9 mouse cellular contexts compared by ENCODE assay signal in the genomic region with DNA sequence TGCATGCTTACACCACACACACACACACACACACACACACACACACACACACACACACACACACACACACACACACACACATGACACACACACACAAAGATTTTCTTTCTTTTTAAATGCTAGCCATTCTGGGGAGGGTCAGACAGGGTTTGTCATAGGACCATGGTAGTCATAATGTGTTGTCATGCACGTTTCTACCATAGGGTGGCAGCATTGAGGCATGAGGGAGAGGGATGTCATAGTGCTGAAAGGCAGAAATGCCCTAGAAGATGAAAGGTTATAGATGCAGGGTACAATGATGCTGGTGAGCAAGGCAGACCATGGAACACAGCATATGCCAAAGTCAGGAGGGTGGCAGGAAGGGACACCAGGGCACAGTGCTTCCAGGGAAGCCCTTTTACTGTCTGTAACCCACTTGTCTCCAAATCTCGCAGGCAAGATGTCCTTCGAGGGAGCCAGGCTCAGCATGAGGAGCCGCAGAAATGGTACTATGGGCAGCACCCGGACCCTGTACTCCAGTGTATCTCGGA. TPM values are rescaled to one million over a fixed set of nuclear protein-coding genes. Genes with fewer than 3 reads are reported as not detected.
A peak's percentile ranks its signal among the peaks of the same experiment; 100 is the strongest.
DNase-seq lines count a peak whose midpoint lies in the region; TF ChIP-seq lines count a peak whose summit lies in the region.
"Had no signal": no experiment of that assay in that cellular context is flagged by ENCODE, and none has a peak within 500 bp of the region (broad histone marks: within the 10 kb centered on the region; RNA-seq: fewer than 3 reads in every experiment).

No protein-coding gene starts in this region.

- intact Hi-C loops in gastrocnemius, postnatal 36 days (cut with DNase I): no loop called here

- peak; percentile 64 for DNase-seq in gastrocnemius, postnatal 10 days
- no peak for DNase-seq in gastrocnemius, postnatal 36 days
- peak; percentile 38 for DNase-seq in right cerebral cortex, adult 18-20 months
- no peak for DNase-seq in right cerebral cortex, postnatal 36 days (ENCODE audit: low spot score in 2 of 2)
- DNase-seq in cerebellum, adult 2 months: peak; percentile 74 to 80
- DNase-seq in hindlimb bud, embryonic 11.5 days (ENCODE audit: extremely low spot score, low read depth, low spot score): peak; percentile 46
- peak; percentile 41 for DNase-seq in lung, postnatal 25 days (ENCODE audit: low spot score)
- peak; percentile 26 to 55 for DNase-seq in thymus, postnatal 36 days

- TF ChIP-seq POLR2A in cerebellum, adult 2 months (IDR thresholded peaks at IDR 0.05; ENCODE audit: borderline replicate concordance, insufficient read depth, low read length): no peak

- TF ChIP-seq CTCF in cerebellum, adult 2 months (IDR thresholded peaks at IDR 0.05; ENCODE audit: borderline replicate concordance, insufficient read depth, low read depth, low read length): peak; percentile 84

- peaks cover 8% of the 10 kb centered on the region for H3K4me1 ChIP-seq in cerebellum, adult 2 months (ENCODE audit: control insufficient read depth, insufficient read depth, low read length)

- WGBS in cerebellum, adult 2 months: 76% methylated on average over 6 of the region's 6 CpGs

- no peak overlapping the region for H3K27ac ChIP-seq in cerebellum, adult 2 months (ENCODE audit: insufficient read depth, low read length)

- H3K27me3 ChIP-seq in cerebellum, adult 2 months (ENCODE audit: control insufficient read depth, insufficient read depth, low read length): no peaks in the 10 kb centered on the region

- H3K4me3 ChIP-seq in cerebellum, adult 2 months (replicated peaks; ENCODE audit: insufficient read depth, low read depth, low read length): no peak overlapping the region
- H3K4me3 ChIP-seq: myocyte had no signal

RNA-seq across cellular contexts. Expression of gene Trpm8, which starts 41.1 kb away (rescaled TPM):
- total RNA-seq in gastrocnemius, postnatal 10 days (2021): not detected
- total RNA-seq in gastrocnemius, postnatal 36 days (2021): not detected
- 0.48 and 0.49 TPM in 2 replicates for polyA plus RNA-seq in cerebellum, adult 2 months (2012; rRNA removed)

RNA-seq across cellular contexts. Expression of gene Hjurp, which starts 41.2 kb away (rescaled TPM):
- total RNA-seq in gastrocnemius, postnatal 10 days (2021): 10 to 100 TPM; 29.0 to 47.9 TPM
- total RNA-seq in gastrocnemius, postnatal 36 days (2021): 1 to 10 TPM; 7.3 to 8.1 TPM
- 79.1 and 80.4 TPM in 2 replicates for polyA plus RNA-seq in cerebellum, adult 2 months (2012; rRNA removed)

Comparison
In these comparisons a context has a peak if more than half of its experiments do, and no peak if none do; other contexts are left out.
1. DNase-seq: peak in gastrocnemius, postnatal 10 days (single experiment), right cerebral cortex, adult 18-20 months (single experiment), cerebellum, adult 2 months (2 of 2), hindlimb bud, embryonic 11.5 days (single experiment), lung, postnatal 25 days (single experiment) and thymus, postnatal 36 days (2 of 2); none in gastrocnemius, postnatal 36 days (0 of 2) and right cerebral cortex, postnatal 36 days (0 of 2).